Mouse (Mus musculus): Measurements from ENCODE around the gene Psmd13.

- TF ChIP-seq CTCF (IDR thresholded peaks at IDR 0.05; ENCODE audit: control insufficient read depth, insufficient read depth, insufficient replicate concordance, low read depth, low read length), result no peak
- no peak for TF ChIP-seq POLR2A (IDR thresholded peaks at IDR 0.05; ENCODE audit: control insufficient read depth, low read depth, low read length)
Measured at GRCm38 (mm10) chr7:140946980-140947379, 65.2 kb downstream of the Psmd13 start.

Measured in testis, adult 2 months (tissue).